Mouse (Mus musculus) embryonic fibroblast, embryonic 13.5 days (primary cell): ENCODE measurements at regions not wholly inside any gene's neighbourhood (a gene's known extent, or its start where the extent isn't known, plus 50 kb on each side); places are given as distances from the start of the nearest gene placed in this dataset.

ENCODE experiments used
- CTCF ChIP-seq: IDR thresholded peaks from 2 replicates; pipeline ENCODE4 v1.5.1; 2011; ENCODE audit warnings: mild to moderate bottlenecking, control low read depth, low read length, moderate library complexity, borderline replicate concordance; ENCODE audit not compliant: insufficient read depth
- POLR2A ChIP-seq: IDR thresholded peaks from 2 replicates; pipeline ENCODE4 v1.6.1; 2011; ENCODE audit warnings: low read depth, mild to moderate bottlenecking, control low read depth, low read length, moderate library complexity

- TF ChIP-seq CTCF (no peak), POLR2A (no peak)
Observed at GRCm38 (mm10) chrX:96020407-96020806, 63.6 kb upstream of the Las1l start.
